Mouse (Mus musculus) neural tube, embryonic 15.5 days (tissue): Measurements from ENCODE around the gene Pkp1. TPM values are rescaled to one million over a fixed set of nuclear protein-coding genes. Genes with fewer than 3 reads are reported as not detected.

ENCODE experiments used
- ATAC-seq: fragments of 200-750 bp; cut with Nextera tagmentation; 2 replicates; pipeline ENCODE4 v1.8.0; 2017; ENCODE audit warnings: mild to moderate bottlenecking, moderate TSS enrichment, moderate library complexity; ENCODE audit not compliant: low FRiP score
- H3K27ac ChIP-seq: fragments of 300-500 bp; sonication (generic); replicated peaks from 2 replicates; pipeline ENCODE4 v1.5.1; 2015; ENCODE audit warnings: mild to moderate bottlenecking, inconsistent platforms
- H3K27me3 ChIP-seq: fragments of 300-500 bp; sonication (generic); replicated peaks from 2 replicates; pipeline ENCODE4 v1.6.1; 2015; ENCODE audit warnings: inconsistent platforms
- H3K36me3 ChIP-seq: fragments of 300-500 bp; sonication (generic); 2 replicates; pipeline ENCODE4 v1.6.1; 2015; ENCODE audit warnings: inconsistent platforms
- H3K4me1 ChIP-seq: fragments of 300-500 bp; sonication (generic); 2 replicates; pipeline ENCODE4 v1.6.1; 2015; ENCODE audit warnings: inconsistent platforms
- H3K4me2 ChIP-seq: fragments of 300-500 bp; sonication (generic); 2 replicates; pipeline ENCODE4 v1.6.1; 2015; ENCODE audit warnings: inconsistent platforms, mild to moderate bottlenecking, moderate library complexity
- H3K4me3 ChIP-seq: fragments of 300-500 bp; sonication (generic); replicated peaks from 2 replicates; pipeline ENCODE4 v1.5.1; 2015; ENCODE audit warnings: mild to moderate bottlenecking, inconsistent platforms
- H3K9ac ChIP-seq: fragments of 300-500 bp; sonication (generic); replicated peaks from 2 replicates; pipeline ENCODE4 v1.6.1; 2015; ENCODE audit warnings: mild to moderate bottlenecking, inconsistent platforms
- H3K9me3 ChIP-seq: fragments of 300-500 bp; sonication (generic); replicated peaks from 2 replicates; pipeline ENCODE4 v1.6.1; 2016; ENCODE audit warnings: inconsistent platforms
- WGBS: fragments of 180-500 bp; shearing (Covaris S2); methylation state at CpG from one replicate; pipeline ENCODE4 v1.1.7; 2015; ENCODE audit warnings: mixed read lengths; 5-methylcytosine and 5-hydroxymethylcytosine counted together
- polyA plus RNA-seq: library from polyadenylated mRNA; unstranded; fragments of >200 nt; fragmentation: Nextera tagmentation; extraction: Ambion mirVana; gene quantifications from 2 replicates; pipeline ENCODE4 v1.2.1, GENCODE M21; 2015

Gene Pkp1
- polyA plus RNA-seq, 1 experiment from 2014 or later, result 0.10 TPM

GRCm38 (mm10) chr1:135941259-135942006 lies 22.4 kb upstream of the Pkp1 start:
- no peak for ATAC-seq
- Histone ChIP-seq H3K9me3 (no peaks in the 10 kb centered on the region), H3K4me3 (no peak overlapping the region), H3K27ac (no peak overlapping the region), H3K27me3 (0 out of 2 replicates have a peak, but pooled peaks cover 5% of the 10 kb centered on the region), H3K36me3 (no peaks in the 10 kb centered on the region), H3K4me2 (no peak overlapping the region), H3K9ac (no peak overlapping the region), H3K4me1 (no peaks in the 10 kb centered on the region)
- 74% methylated on average over 6 of the region's 6 CpGs for WGBS

GRCm38 (mm10) chr1:135936091-135936490 lies 17.1 kb upstream of the Pkp1 start:
- H3K9me3 ChIP-seq, result no peaks in the 10 kb centered on the region
- no peak overlapping the region for H3K4me3 ChIP-seq
- WGBS, result 13% methylated on average over 1 of the region's 1 CpGs
- no peaks in the 10 kb centered on the region for H3K4me1 ChIP-seq
- no peaks in the 10 kb centered on the region for H3K36me3 ChIP-seq
- H3K27ac ChIP-seq, result no peak overlapping the region
- H3K27me3 ChIP-seq, result no peaks in the 10 kb centered on the region
- no peak for ATAC-seq
- no peak overlapping the region for H3K9ac ChIP-seq
- H3K4me2 ChIP-seq, result no peak overlapping the region

- ATAC-seq, result no peak
- 75% methylated on average over 18 of the region's 18 CpGs for WGBS
Observed at GRCm38 (mm10) chr1:135933704-135934293, 14.8 kb upstream of the Pkp1 start.

GRCm38 (mm10) chr1:135929876-135930275 lies 10.9 kb upstream of the Pkp1 start:
- H3K9ac ChIP-seq, result no peak overlapping the region
- 0 out of 2 replicates have a peak, but pooled peaks cover 6% of the 10 kb centered on the region for H3K4me1 ChIP-seq
- H3K4me2 ChIP-seq, result no peak overlapping the region
- H3K36me3 ChIP-seq, result no peaks in the 10 kb centered on the region
- 0 out of 2 replicates have a peak, but pooled peaks have one; percentile 21 for ATAC-seq
- no peak overlapping the region for H3K27ac ChIP-seq
- H3K9me3 ChIP-seq, result no peaks in the 10 kb centered on the region
- WGBS, result 55% methylated on average over 3 of the region's 3 CpGs
- H3K27me3 ChIP-seq, result no peaks in the 10 kb centered on the region
- H3K4me3 ChIP-seq, result no peak overlapping the region

More at GRCm38 (mm10) chr1:135933704-135934293, 14.8 kb upstream of the Pkp1 start:
- Histone ChIP-seq H3K4me2 (no peak overlapping the region), H3K9me3 (no peaks in the 10 kb centered on the region), H3K36me3 (no peaks in the 10 kb centered on the region), H3K27me3 (no peaks in the 10 kb centered on the region), H3K27ac (no peak overlapping the region), H3K9ac (no peak overlapping the region), H3K4me1 (0 out of 2 replicates have a peak, but pooled peaks cover 6% of the 10 kb centered on the region), H3K4me3 (no peak overlapping the region)

- H3K27ac ChIP-seq, result no peak overlapping the region
- H3K9ac ChIP-seq, result no peak overlapping the region
- H3K4me2 ChIP-seq, result no peak overlapping the region
- ATAC-seq, result no peak
- H3K36me3 ChIP-seq, result no peaks in the 10 kb centered on the region
- 67% methylated on average over 5 of the region's 5 CpGs for WGBS
- H3K9me3 ChIP-seq, result no peaks in the 10 kb centered on the region
- no peak overlapping the region for H3K4me3 ChIP-seq
- peaks cover 19% of the 10 kb centered on the region for H3K27me3 ChIP-seq
- H3K4me1 ChIP-seq, result 0 out of 2 replicates have a peak, but pooled peaks cover 6% of the 10 kb centered on the region
Observed at GRCm38 (mm10) chr1:135925848-135926247, 6.8 kb upstream of the Pkp1 start.

- no peak overlapping the region for H3K4me3 ChIP-seq
- WGBS, result 76% methylated on average over 5 of the region's 5 CpGs
- H3K36me3 ChIP-seq, result no peaks in the 10 kb centered on the region
- no peak for ATAC-seq
- no peaks in the 10 kb centered on the region for H3K9me3 ChIP-seq
- H3K4me1 ChIP-seq, result 0 out of 2 replicates have a peak, but pooled peaks cover 2% of the 10 kb centered on the region
- no peak overlapping the region for H3K4me2 ChIP-seq
- peaks cover 33% of the 10 kb centered on the region for H3K27me3 ChIP-seq
- H3K9ac ChIP-seq, result no peak overlapping the region
- no peak overlapping the region for H3K27ac ChIP-seq
Observed at GRCm38 (mm10) chr1:135924377-135924994, 5.5 kb upstream of the Pkp1 start.

GRCm38 (mm10) chr1:135923229-135923628 lies 4.2 kb upstream of the Pkp1 start:
- H3K4me1 ChIP-seq, result peaks cover 9% of the 10 kb centered on the region
- no peak for ATAC-seq
- H3K27me3 ChIP-seq, result peaks cover 46% of the 10 kb centered on the region
- H3K36me3 ChIP-seq, result no peaks in the 10 kb centered on the region
- H3K4me2 ChIP-seq, result no peak overlapping the region
- WGBS, result 84% methylated on average over 7 of the region's 7 CpGs
- H3K9me3 ChIP-seq, result no peaks in the 10 kb centered on the region
- no peak overlapping the region for H3K9ac ChIP-seq
- no peak overlapping the region for H3K4me3 ChIP-seq
- no peak overlapping the region for H3K27ac ChIP-seq

- peaks cover 9% of the 10 kb centered on the region for H3K4me1 ChIP-seq
- no peak overlapping the region for H3K27ac ChIP-seq
- no peak for ATAC-seq
- no peak overlapping the region for H3K4me3 ChIP-seq
- H3K9ac ChIP-seq, result no peak overlapping the region
- H3K4me2 ChIP-seq, result no peak overlapping the region
- WGBS, result 10% methylated on average over 5 of the region's 5 CpGs
- peaks cover 70% of the 10 kb centered on the region for H3K27me3 ChIP-seq
- H3K36me3 ChIP-seq, result no peaks in the 10 kb centered on the region
- H3K9me3 ChIP-seq, result no peaks in the 10 kb centered on the region
Observed at GRCm38 (mm10) chr1:135917206-135917605, 1.8 kb downstream of the Pkp1 start.

GRCm38 (mm10) chr1:135916486-135917058 lies 2.4 kb downstream of the Pkp1 start:
- WGBS, result 40% methylated on average over 5 of the region's 5 CpGs
- H3K27me3 ChIP-seq, result peaks cover 64% of the 10 kb centered on the region

GRCm38 (mm10) chr1:135913657-135914056 lies 5.3 kb downstream of the Pkp1 start:
- ATAC-seq, result no peak
- no peak overlapping the region for H3K4me2 ChIP-seq
- H3K36me3 ChIP-seq, result no peaks in the 10 kb centered on the region
- no peak overlapping the region for H3K27ac ChIP-seq
- H3K4me3 ChIP-seq, result no peak overlapping the region
- no peak overlapping the region for H3K9ac ChIP-seq
- H3K9me3 ChIP-seq, result no peaks in the 10 kb centered on the region
- WGBS, result 86% methylated on average over 4 of the region's 4 CpGs
- peaks cover 38% of the 10 kb centered on the region for H3K27me3 ChIP-seq
- peaks cover 9% of the 10 kb centered on the region for H3K4me1 ChIP-seq

More at GRCm38 (mm10) chr1:135916486-135917058, 2.4 kb downstream of the Pkp1 start:
- no peaks in the 10 kb centered on the region for H3K36me3 ChIP-seq
- H3K4me3 ChIP-seq, result no peak overlapping the region
- H3K4me2 ChIP-seq, result no peak overlapping the region
- H3K27ac ChIP-seq, result no peak overlapping the region
- peaks cover 9% of the 10 kb centered on the region for H3K4me1 ChIP-seq
- H3K9me3 ChIP-seq, result no peaks in the 10 kb centered on the region
- ATAC-seq, result no peak
- no peak overlapping the region for H3K9ac ChIP-seq

- H3K4me2 ChIP-seq, result no peak overlapping the region
- ATAC-seq, result no peak
- H3K27me3 ChIP-seq, result no peaks in the 10 kb centered on the region
- 0 out of 2 replicates have a peak, but pooled peaks cover 6% of the 10 kb centered on the region for H3K4me1 ChIP-seq
- no peak overlapping the region for H3K4me3 ChIP-seq
- H3K9me3 ChIP-seq, result no peaks in the 10 kb centered on the region
- H3K27ac ChIP-seq, result no peak overlapping the region
- 8% methylated on average over 6 of the region's 6 CpGs for WGBS
- no peak overlapping the region for H3K9ac ChIP-seq
- no peaks in the 10 kb centered on the region for H3K36me3 ChIP-seq
Observed at GRCm38 (mm10) chr1:135909381-135909780, 9.6 kb downstream of the Pkp1 start.
